Mouse (Mus musculus) ES-Bruce4 (cell line): ENCODE measurements at regions not wholly inside any gene's neighbourhood (a gene's known extent, or its start where the extent isn't known, plus 50 kb on each side); places are given as distances from the start of the nearest gene placed in this dataset.

Experiments used
- CTCF ChIP-seq: IDR thresholded peaks from one replicate; pipeline ENCODE4 v1.8.1; 2011; ENCODE audit warnings: low read depth, low read length
- POLR2A ChIP-seq: IDR thresholded peaks from one replicate; pipeline ENCODE4 v1.8.1; 2011; ENCODE audit warnings: low read length; ENCODE audit not compliant: insufficient read depth

DNA sequence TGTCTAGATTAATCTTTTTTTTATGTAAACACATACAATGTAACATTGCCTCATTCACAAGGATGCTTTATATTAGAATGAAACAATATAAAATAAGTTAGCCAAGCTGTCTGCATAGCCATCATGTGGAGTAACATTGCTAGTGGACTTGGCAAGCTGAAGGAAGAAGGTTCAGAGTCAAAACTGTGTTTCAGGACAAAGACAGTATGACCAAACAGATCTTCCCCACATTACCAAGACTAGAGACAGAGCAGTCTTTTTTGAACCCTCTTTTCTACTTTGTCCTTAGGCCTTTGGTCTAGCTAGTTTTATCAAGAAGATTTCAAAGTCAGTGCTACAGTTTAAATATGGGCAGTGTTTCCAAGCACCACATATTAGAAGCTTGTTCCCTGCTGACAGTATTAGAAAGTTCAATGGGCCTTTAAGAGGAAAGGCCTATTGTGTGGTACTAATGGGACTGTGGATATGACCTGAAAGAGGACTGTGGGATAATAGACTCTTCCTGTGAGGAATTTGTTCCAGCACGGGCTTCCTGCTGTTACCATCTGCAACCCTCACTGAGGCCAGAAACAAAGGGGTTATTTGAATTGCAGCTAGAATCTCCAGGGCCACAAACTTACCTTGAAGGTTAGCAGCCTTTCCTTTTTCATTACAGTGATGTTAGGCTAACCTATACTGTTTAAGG lies 449.1 kb upstream of the Lrrc7 start:
- no peak for TF ChIP-seq POLR2A
- TF ChIP-seq CTCF = no peak
